In the genomic region with DNA sequence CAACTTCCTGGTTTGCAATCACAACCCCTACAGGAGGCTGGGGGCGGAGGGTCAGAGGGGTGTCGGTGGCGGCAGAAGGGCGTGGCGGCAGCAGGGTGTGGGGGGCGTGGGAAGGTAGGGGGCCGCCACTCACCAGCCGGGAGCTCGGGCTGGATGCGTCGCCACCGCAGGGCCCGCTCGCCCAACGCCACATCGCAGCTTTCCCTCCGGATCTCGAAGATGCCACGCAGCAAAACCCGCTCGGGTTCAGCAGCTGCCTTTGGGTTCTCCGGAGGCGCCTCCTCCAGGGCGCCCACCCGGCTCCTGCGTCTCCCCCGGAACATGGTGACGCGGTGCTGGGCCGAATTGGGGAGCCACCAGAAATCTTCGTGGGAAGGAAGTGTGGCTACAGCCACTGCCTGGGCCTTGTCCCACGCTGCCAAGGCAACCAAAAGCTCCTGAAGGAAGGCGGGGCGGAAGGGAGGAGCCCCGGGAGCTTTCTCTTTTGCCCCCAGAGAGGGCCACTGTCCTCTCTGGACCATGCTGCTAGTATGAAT, we compare ENCODE assay signal across 7 mouse cellular contexts. TPM values are rescaled to one million over a fixed set of nuclear protein-coding genes. Genes with fewer than 3 reads are reported as not detected.
DNase-seq lines count a peak whose midpoint lies in the region; ATAC-seq and TF ChIP-seq lines count a peak whose summit lies in the region.

No protein-coding gene starts in this region.

- no peaks in the 10 kb centered on the region for H3K27me3 ChIP-seq in E14TG2a.4 (ENCODE audit: insufficient read depth, low read length)
- peaks cover 15% of the 10 kb centered on the region; the same call in 1 of the 2 replicates for H3K27me3 ChIP-seq in embryonic facial prominence, embryonic 13.5 days
- peaks cover 14% of the 10 kb centered on the region for H3K27me3 ChIP-seq in limb, embryonic 13.5 days
- peaks cover 11% of the 10 kb centered on the region for H3K27me3 ChIP-seq in midbrain, embryonic 16.5 days (ENCODE audit: control insufficient read depth, insufficient read depth, low read depth, low read length)

- TF ChIP-seq CTCF in E14TG2a.4 (conservative IDR thresholded peaks at IDR 0.05; ENCODE audit: low read length), result no peak

- intact Hi-C loops in heart, postnatal 10 days (cut with DNase I), result no loop called here

- peak overlapping the region; percentile 96 for H3K4me2 ChIP-seq in embryonic facial prominence, embryonic 13.5 days
- peak overlapping the region; percentile 98 for H3K4me2 ChIP-seq in limb, embryonic 13.5 days (replicated peaks)
- peak overlapping the region; percentile 70 for H3K4me2 ChIP-seq in midbrain, embryonic 16.5 days (ENCODE audit: low read length)

- H3K9me3 ChIP-seq in E14TG2a.4 (ENCODE audit: low read length), result no peaks in the 10 kb centered on the region
- H3K9me3 ChIP-seq in embryonic facial prominence, embryonic 13.5 days, result no peaks in the 10 kb centered on the region
- no peaks in the 10 kb centered on the region for H3K9me3 ChIP-seq in limb, embryonic 13.5 days
- H3K9me3 ChIP-seq in midbrain, embryonic 16.5 days (replicated peaks; ENCODE audit: control insufficient read depth, low read length, poor library complexity, severe bottlenecking), result no peaks in the 10 kb centered on the region

- ATAC-seq in embryonic facial prominence, embryonic 13.5 days (ENCODE audit: insufficient number of reproducible peaks, insufficient read depth, low FRiP score, low TSS enrichment, low read depth), result no peak
- peak; percentile 41; the same call in 1 of the 2 replicates for ATAC-seq in limb, embryonic 13.5 days (ENCODE audit: low FRiP score, low read depth)
- peak; percentile 67; the same call in 1 of the 2 replicates for ATAC-seq in midbrain, embryonic 16.5 days

- peak overlapping the region; percentile 68 for H3K9ac ChIP-seq in embryonic facial prominence, embryonic 13.5 days
- H3K9ac ChIP-seq in limb, embryonic 13.5 days, result peak overlapping the region; percentile 67
- H3K9ac ChIP-seq in midbrain, embryonic 16.5 days (ENCODE audit: low read depth, low read length), result peak overlapping the region; percentile 57

- WGBS in embryonic facial prominence, embryonic 13.5 days, result under 1% methylated on average over 35 of the region's 35 CpGs
- WGBS in limb, embryonic 13.5 days, result under 1% methylated on average over 35 of the region's 35 CpGs
- under 1% methylated on average over 35 of the region's 35 CpGs for WGBS in midbrain, embryonic 16.5 days

- peaks cover 32% of the 10 kb centered on the region for H3K4me1 ChIP-seq in E14TG2a.4 (replicated peaks; ENCODE audit: low read depth, low read length)
- peaks cover 18% of the 10 kb centered on the region for H3K4me1 ChIP-seq in embryonic facial prominence, embryonic 13.5 days
- H3K4me1 ChIP-seq in limb, embryonic 13.5 days, result peaks cover 23% of the 10 kb centered on the region
- peaks cover 5% of the 10 kb centered on the region for H3K4me1 ChIP-seq in midbrain, embryonic 16.5 days (ENCODE audit: control insufficient read depth, insufficient read depth, low read length)

- peak overlapping the region; percentile 82 for H3K4me3 ChIP-seq in E14TG2a.4 (replicated peaks; ENCODE audit: low read length)
- H3K4me3 ChIP-seq in embryonic facial prominence, embryonic 13.5 days, result peak overlapping the region; percentile 49
- H3K4me3 ChIP-seq in limb, embryonic 13.5 days, result peak overlapping the region; percentile 52
- peak overlapping the region; percentile 42 for H3K4me3 ChIP-seq in midbrain, embryonic 16.5 days (ENCODE audit: low read depth, low read length)

- no peaks in the 10 kb centered on the region for H3K36me3 ChIP-seq in E14TG2a.4 (ENCODE audit: insufficient read depth, low read length)
- H3K36me3 ChIP-seq in embryonic facial prominence, embryonic 13.5 days, result no peaks in the 10 kb centered on the region
- no peaks in the 10 kb centered on the region for H3K36me3 ChIP-seq in limb, embryonic 13.5 days
- H3K36me3 ChIP-seq in midbrain, embryonic 16.5 days (ENCODE audit: control insufficient read depth, insufficient read depth, low read length), result no peaks in the 10 kb centered on the region

- DNase-seq in Muller cell, postnatal 12 days (ENCODE audit: inconsistent ontology term), result peak; percentile 38
- DNase-seq in heart, postnatal 10 days, result peak; percentile 6 to 18
- DNase-seq in thymus, postnatal 10 days (ENCODE audit: low spot score in 2 of 2), result no peak

- H3K27ac ChIP-seq in embryonic facial prominence, embryonic 13.5 days, result peak overlapping the region; percentile 33; the same call in 1 of the 2 replicates
- 0 out of 2 replicates have a peak overlapping the region, but pooled peaks have one; percentile 28 for H3K27ac ChIP-seq in limb, embryonic 13.5 days
- H3K27ac ChIP-seq in midbrain, embryonic 16.5 days (ENCODE audit: low read length), result no peak overlapping the region

RNA-seq across cellular contexts. Expression of a gene that starts 27.9 kb away (rescaled TPM):
- 2.0 and 3.7 TPM in 2 replicates for polyA plus RNA-seq in embryonic facial prominence, embryonic 13.5 days (2015; fragmentation: Nextera tagmentation; extraction: Ambion mirVana)
- not detected for total RNA-seq in heart, postnatal 10 days (2021)
- 0.15 TPM in 1 of 2 replicates, not detected in the other for polyA plus RNA-seq in limb, embryonic 13.5 days (2015; fragmentation: Nextera tagmentation; extraction: Ambion mirVana)
- 12.8 and 22.7 TPM in 2 replicates for polyA plus RNA-seq in midbrain, embryonic 16.5 days (2015; fragmentation: Nextera tagmentation; extraction: Ambion mirVana)

RNA-seq across cellular contexts. Expression of a gene that starts 27.9 kb away (rescaled TPM):
- polyA plus RNA-seq in embryonic facial prominence, embryonic 13.5 days (2015; fragmentation: Nextera tagmentation; extraction: Ambion mirVana), result 2.9 TPM in 2 replicates
- 1 to 10 TPM; 1.2 to 1.5 TPM for total RNA-seq in heart, postnatal 10 days (2021)
- polyA plus RNA-seq in limb, embryonic 13.5 days (2015; fragmentation: Nextera tagmentation; extraction: Ambion mirVana), result 1.1 and 1.2 TPM in 2 replicates
- 0.84 and 1.9 TPM in 2 replicates for polyA plus RNA-seq in midbrain, embryonic 16.5 days (2015; fragmentation: Nextera tagmentation; extraction: Ambion mirVana)

Comparison
In these comparisons a context has a peak if more than half of its experiments do, and no peak if none do; other contexts are left out.
1. DNase-seq: peak in Muller cell, postnatal 12 days (single experiment) and heart, postnatal 10 days (2 of 2); none in thymus, postnatal 10 days (0 of 2).
2. Peak in every context shown above with its lines, with median percentiles within 50 percentile points of each other: H3K4me3 ChIP-seq, H3K4me2 ChIP-seq and H3K9ac ChIP-seq.